Mouse (Mus musculus) forebrain, embryonic 15.5 days (tissue): ENCODE data around the gene Htra1. TPM values are rescaled to one million over a fixed set of nuclear protein-coding genes. Genes with fewer than 3 reads are reported as not detected.

ENCODE experiments used
- microRNA-seq: library from miRNA; unstranded; fragments of <30 nt; microRNA quantifications from one replicate; pipeline ENCODE4, GENCODE M21; 2016
- polyA plus RNA-seq: library from polyadenylated mRNA; unstranded; fragments of >200 nt; fragmentation: Nextera tagmentation; extraction: Ambion mirVana; gene quantifications from 2 replicates; pipeline ENCODE4 v1.2.1, GENCODE M21; 2015

Gene Htra1
- polyA plus RNA-seq, 1 experiment from 2014 or later = 23.6 TPM

Small RNA genes within 50 kb of the gene (microRNA-seq; reads per million reads assigned to microRNA genes)
- not detected for gene Mir7061

Other genes starting within 250 kb of the Htra1 start
- not detected in 2 replicates for gene Btbd16, start 162.0 kb upstream of the Htra1 start, polyA plus RNA-seq
- gene Plekha1, start 70.4 kb upstream of the Htra1 start, polyA plus RNA-seq = 50.0 and 53.2 TPM in 2 replicates
- gene Dmbt1, start 95.9 kb downstream of the Htra1 start, polyA plus RNA-seq = not detected in 2 replicates
- gene 4933402N03Rik, start 210.2 kb downstream of the Htra1 start, polyA plus RNA-seq = not detected in 2 replicates
- gene 5430419D17Rik, start 238.3 kb downstream of the Htra1 start, polyA plus RNA-seq = 0.03 TPM in 1 of 2 replicates, not detected in the other